Mouse (Mus musculus) stomach, embryonic 14.5 days (tissue): ENCODE results near the gene Abcd3. TPM values are rescaled to one million over a fixed set of nuclear protein-coding genes. Genes with fewer than 3 reads are reported as not detected.

Experiments used
- ATAC-seq: fragments of 200-750 bp; cut with Nextera tagmentation; 2 replicates; pipeline ENCODE4 v1.8.0; 2017; ENCODE audit warnings: low read depth, moderate TSS enrichment; ENCODE audit not compliant: insufficient number of reproducible peaks, insufficient read depth, low FRiP score
- H3K27ac ChIP-seq: fragments of 300-500 bp; sonication (generic); 2 replicates; pipeline ENCODE4 v1.5.1; 2014; ENCODE audit warnings: mild to moderate bottlenecking, low read length, moderate library complexity, mixed read lengths
- H3K27me3 ChIP-seq: fragments of 300-500 bp; sonication (generic); 2 replicates; pipeline ENCODE4 v1.6.1; 2014; ENCODE audit warnings: low read length, control low read depth, mixed read lengths; ENCODE audit not compliant: control insufficient read depth, insufficient read depth
- H3K36me3 ChIP-seq: fragments of 300-500 bp; sonication (generic); 2 replicates; pipeline ENCODE4 v1.6.1; 2014; ENCODE audit warnings: mild to moderate bottlenecking, control low read depth, low read length, moderate library complexity, mixed read lengths; ENCODE audit not compliant: control insufficient read depth, insufficient read depth
- H3K4me1 ChIP-seq: fragments of 300-500 bp; sonication (generic); 2 replicates; pipeline ENCODE4 v1.6.1; 2014; ENCODE audit warnings: low read length, control low read depth, mixed read lengths; ENCODE audit not compliant: control insufficient read depth, insufficient read depth
- H3K4me2 ChIP-seq: fragments of 300-500 bp; sonication (generic); replicated peaks from 2 replicates; pipeline ENCODE4 v1.6.1; 2014; ENCODE audit warnings: low read depth, low read length, control low read depth
- H3K4me3 ChIP-seq: fragments of 300-500 bp; sonication (generic); 2 replicates; pipeline ENCODE4 v1.5.1; 2014; ENCODE audit warnings: low read depth, low read length, control low read depth
- H3K9ac ChIP-seq: fragments of 300-500 bp; sonication (generic); replicated peaks from 2 replicates; pipeline ENCODE4 v1.6.1; 2014; ENCODE audit warnings: low read depth, mild to moderate bottlenecking, control low read depth, low read length, moderate library complexity, mixed read lengths
- H3K9me3 ChIP-seq: fragments of 300-500 bp; sonication (generic); 2 replicates; pipeline ENCODE4 v1.6.1; 2016; ENCODE audit warnings: low read depth, low read length, control low read depth; ENCODE audit not compliant: control insufficient read depth
- WGBS: fragments of 180-500 bp; shearing (Covaris S2); extraction: QIAGEN DNeasy Blood & Tissue Kit; methylation state at CpG from one replicate; pipeline ENCODE4 v1.1.7; 2014; 5-methylcytosine and 5-hydroxymethylcytosine counted together
- polyA plus RNA-seq: library from polyadenylated mRNA; unstranded; fragments of >200 nt; fragmentation: Nextera tagmentation; extraction: Ambion mirVana; gene quantifications from 2 replicates; pipeline ENCODE4 v1.2.1, GENCODE M21; 2014

Abcd3 gene
- polyA plus RNA-seq, 1 experiment from 2014 or later: 86.2 TPM

GRCm38 (mm10) chr3:121723968-121724524, 91.1 kb downstream of the Abcd3 start:
- Histone ChIP-seq H3K27me3 (no peaks in the 10 kb centered on the region), H3K4me2 (peak overlapping the region; percentile 94), H3K36me3 (no peaks in the 10 kb centered on the region), H3K9ac (peak overlapping the region; percentile 45), H3K4me3 (peak overlapping the region; percentile 57), H3K9me3 (no peaks in the 10 kb centered on the region), H3K27ac (no peak overlapping the region), H3K4me1 (peaks cover 14% of the 10 kb centered on the region)
- 3% methylated on average over 20 of the region's 20 CpGs for WGBS
- ATAC-seq: no peak

- Histone ChIP-seq H3K9ac (peak within 1 kb of the TSS; percentile 45), H3K27me3 (no peaks in the 10 kb centered on the region), H3K36me3 (no peaks in the 10 kb centered on the region), H3K4me3 (peak within 1 kb of the TSS; percentile 57), H3K27ac (peak within 1 kb of the TSS; percentile 33; the same call in 1 of the 2 replicates), H3K4me2 (peak within 1 kb of the TSS; percentile 94), H3K9me3 (no peaks in the 10 kb centered on the region), H3K4me1 (peaks cover 14% of the 10 kb centered on the region)
- ATAC-seq: peak; percentile 86
- under 1% methylated on average over 61 of the region's 73 CpGs for WGBS
Measured at GRCm38 (mm10) chr3:121722971-121723844, 91.9 kb downstream of the Abcd3 start, which contains the start of gene F3. F3 (plus strand) TSS chr3:121723537.

GRCm38 (mm10) chr3:121721691-121722070, 93.4 kb downstream of the Abcd3 start:
- WGBS: 71% methylated on average over 7 of the region's 7 CpGs
- H3K4me3 ChIP-seq: no peak overlapping the region
- ATAC-seq: no peak
- H3K4me2 ChIP-seq: no peak overlapping the region
- H3K27me3 ChIP-seq: no peaks in the 10 kb centered on the region
- peaks cover 14% of the 10 kb centered on the region for H3K4me1 ChIP-seq
- no peak overlapping the region for H3K9ac ChIP-seq
- H3K9me3 ChIP-seq: no peaks in the 10 kb centered on the region
- H3K36me3 ChIP-seq: no peaks in the 10 kb centered on the region
- H3K27ac ChIP-seq: no peak overlapping the region

- H3K9me3 ChIP-seq: no peaks in the 10 kb centered on the region
- peaks cover 14% of the 10 kb centered on the region for H3K4me1 ChIP-seq
- H3K27ac ChIP-seq: no peak overlapping the region
- 39% methylated on average over 14 of the region's 14 CpGs for WGBS
- no peak overlapping the region for H3K4me2 ChIP-seq
- no peaks in the 10 kb centered on the region for H3K36me3 ChIP-seq
- H3K4me3 ChIP-seq: no peak overlapping the region
- no peak overlapping the region for H3K9ac ChIP-seq
- no peak for ATAC-seq
- H3K27me3 ChIP-seq: no peaks in the 10 kb centered on the region
Measured at GRCm38 (mm10) chr3:121720801-121721690, 94.1 kb downstream of the Abcd3 start.

- Histone ChIP-seq H3K27ac (no peak overlapping the region), H3K4me2 (no peak overlapping the region), H3K4me3 (no peak overlapping the region), H3K9me3 (no peaks in the 10 kb centered on the region), H3K27me3 (no peaks in the 10 kb centered on the region), H3K36me3 (no peaks in the 10 kb centered on the region), H3K4me1 (peaks cover 11% of the 10 kb centered on the region), H3K9ac (no peak overlapping the region)
- 76% methylated on average over 3 of the region's 3 CpGs for WGBS
- ATAC-seq: no peak
Measured at GRCm38 (mm10) chr3:121719701-121720100, 95.4 kb downstream of the Abcd3 start.

GRCm38 (mm10) chr3:121718679-121719078, 96.4 kb downstream of the Abcd3 start:
- Histone ChIP-seq H3K4me2 (no peak overlapping the region), H3K27me3 (no peaks in the 10 kb centered on the region), H3K27ac (no peak overlapping the region), H3K36me3 (no peaks in the 10 kb centered on the region), H3K4me3 (no peak overlapping the region), H3K9ac (no peak overlapping the region), H3K4me1 (peaks cover 3% of the 10 kb centered on the region; the same call in 1 of the 2 replicates), H3K9me3 (no peaks in the 10 kb centered on the region)
- ATAC-seq: no peak
- 79% methylated on average over 8 of the region's 8 CpGs for WGBS

- Histone ChIP-seq H3K9ac (no peak overlapping the region), H3K9me3 (no peaks in the 10 kb centered on the region), H3K27ac (no peak overlapping the region), H3K4me2 (no peak overlapping the region), H3K4me3 (no peak overlapping the region), H3K36me3 (no peaks in the 10 kb centered on the region), H3K27me3 (no peaks in the 10 kb centered on the region), H3K4me1 (0 out of 2 replicates have a peak, but pooled peaks cover 8% of the 10 kb centered on the region)
- no peak for ATAC-seq
- 83% methylated on average over 5 of the region's 5 CpGs for WGBS
Measured at GRCm38 (mm10) chr3:121716480-121716879, 98.6 kb downstream of the Abcd3 start.
